Mouse (Mus musculus): ENCODE data around the gene Ak2. TPM values are rescaled to one million over a fixed set of nuclear protein-coding genes. Genes with fewer than 3 reads are reported as not detected.

The Ak2 gene
- total and polyA plus RNA-seq, 3 experiments = 269 to 363 (median 280) TPM

DNA sequence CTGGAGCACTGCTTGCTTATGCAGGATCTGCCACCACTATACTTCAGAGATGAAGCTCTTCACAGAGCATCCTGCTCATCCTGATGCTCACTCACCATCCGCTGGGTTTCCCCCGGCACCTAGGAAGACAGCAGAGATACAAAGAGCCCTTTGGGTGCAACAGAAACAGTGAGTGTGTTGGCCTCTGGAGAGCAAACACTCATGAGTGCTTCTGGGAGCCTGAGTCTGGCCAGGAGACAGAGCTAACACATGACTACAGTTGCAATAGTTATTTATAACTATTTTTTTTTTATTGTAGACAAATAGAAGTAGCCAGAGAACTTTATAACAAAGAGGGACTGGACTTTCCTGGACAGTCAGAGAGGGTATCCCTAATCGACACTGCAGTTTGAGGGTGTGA, 29.7 kb downstream of the Ak2 start:
- dilution Hi-C loops (cut with MboI; ENCODE audit: extremely low pct_ligation_motif_present, extremely low pct_unique_long_range_greater_than_20kb, low sequenced_read_pairs) (no loop called here), in situ Hi-C loops (cut with MboI; ENCODE audit: low pct_ligation_motif_present, low pct_unique_long_range_greater_than_20kb, low sequenced_read_pairs) (no loop called here)
- no peak overlapping the region for H3K4me3 ChIP-seq (replicated peaks in 1 of 3; ENCODE audit: low read depth in 2 of 3, low read length in 2 of 3, poor library complexity in 1 of 3)

DNA sequence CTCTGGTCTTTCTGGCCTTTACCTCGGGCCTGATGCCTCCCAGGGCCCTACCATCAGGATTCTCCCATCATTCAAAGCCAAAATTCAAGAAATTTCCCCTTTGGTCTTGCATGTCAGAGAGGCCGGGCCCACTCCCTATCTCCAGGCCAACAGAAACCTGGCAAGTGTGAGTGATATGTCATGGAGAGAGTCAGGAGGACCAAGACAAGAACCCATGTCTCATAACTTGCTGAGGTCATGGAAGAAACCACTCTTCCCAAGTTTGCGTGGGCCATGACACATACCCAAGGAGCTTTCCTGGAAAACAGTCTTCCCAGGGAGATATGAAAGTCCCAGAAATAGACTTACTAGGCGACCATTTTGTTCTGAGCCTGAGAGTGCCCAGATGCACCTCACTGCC, 30.1 kb downstream of the Ak2 start:
- H3K9ac ChIP-seq (ENCODE audit: insufficient read depth, low read depth) = no peak overlapping the region
- no peak for TF ChIP-seq CHD2 (IDR thresholded peaks at IDR 0.05; ENCODE audit: low read length)
- H3K4me3 ChIP-seq (replicated peaks in 1 of 3; ENCODE audit: low read depth in 2 of 3, low read length in 2 of 3, poor library complexity in 1 of 3) = no peak overlapping the region
- dilution Hi-C loops (cut with MboI; ENCODE audit: extremely low pct_ligation_motif_present, extremely low pct_unique_long_range_greater_than_20kb, low sequenced_read_pairs) (no loop called here), in situ Hi-C loops (cut with MboI; ENCODE audit: low pct_ligation_motif_present, low pct_unique_long_range_greater_than_20kb, low sequenced_read_pairs) (no loop called here)
- H3K27ac ChIP-seq (ENCODE audit: insufficient read depth, low read depth) = no peak overlapping the region
- H3K4me1 ChIP-seq (ENCODE audit: control insufficient read depth in 1 of 2, insufficient read depth in 2 of 2) = peaks cover 15 to 45% of the 10 kb centered on the region in 2 experiments
- H3K36me3 ChIP-seq (replicated peaks in 1 of 2; ENCODE audit: control insufficient read depth in 1 of 2, insufficient read depth in 1 of 2, low read length in 1 of 2) = no peaks in the 10 kb centered on the region
- no peak overlapping the region for H3K4me2 ChIP-seq (ENCODE audit: insufficient read depth, low read depth, poor library complexity, severe bottlenecking)
- H3K9me3 ChIP-seq (replicated peaks; ENCODE audit: low read length) = peaks cover 5% of the 10 kb centered on the region
- H3K27me3 ChIP-seq (replicated peaks) = no peaks in the 10 kb centered on the region
- no peaks in the 10 kb centered on the region for H3K79me2 ChIP-seq (replicated peaks; ENCODE audit: control insufficient read depth, extremely low read depth, insufficient read depth, poor library complexity, severe bottlenecking)
- no peak for DNase-seq (ENCODE audit: extremely low read depth)

More for the DNA sequence above, 29.7 kb downstream of the Ak2 start:
- Histone ChIP-seq H3K4me2 (ENCODE audit: insufficient read depth, low read depth, poor library complexity, severe bottlenecking) (no peak overlapping the region), H3K79me2 (replicated peaks; ENCODE audit: control insufficient read depth, extremely low read depth, insufficient read depth, poor library complexity, severe bottlenecking) (no peaks in the 10 kb centered on the region), H3K9me3 (replicated peaks; ENCODE audit: low read length) (peaks cover 5% of the 10 kb centered on the region), H3K27me3 (replicated peaks) (no peaks in the 10 kb centered on the region), H3K27ac (ENCODE audit: insufficient read depth, low read depth) (no peak overlapping the region), H3K4me1 (ENCODE audit: control insufficient read depth in 1 of 2, insufficient read depth in 2 of 2) (peaks cover 15 to 50% of the 10 kb centered on the region in 2 experiments), H3K36me3 (replicated peaks in 1 of 2; ENCODE audit: control insufficient read depth in 1 of 2, insufficient read depth in 1 of 2, low read length in 1 of 2) (no peaks in the 10 kb centered on the region), H3K9ac (ENCODE audit: insufficient read depth, low read depth) (no peak overlapping the region)
- no peak for DNase-seq (ENCODE audit: extremely low read depth)
- TF ChIP-seq KAT2A (IDR thresholded peaks at IDR 0.05; ENCODE audit: insufficient replicate concordance, low read length) = no peak
- no peak for TF ChIP-seq E2F4 (IDR thresholded peaks at IDR 0.05; ENCODE audit: insufficient replicate concordance, low read depth, low read length)
- no peak for TF ChIP-seq CHD2 (IDR thresholded peaks at IDR 0.05; ENCODE audit: low read length)
- no peak for TF ChIP-seq ZKSCAN1 (IDR thresholded peaks at IDR 0.05; ENCODE audit: borderline replicate concordance, low read depth, low read length)
- no peak for TF ChIP-seq USF2 (conservative IDR thresholded peaks at IDR 0.05; ENCODE audit: low read depth, low read length)
- no peak for TF ChIP-seq GABPA (IDR thresholded peaks at IDR 0.05; ENCODE audit: insufficient replicate concordance, low read depth, low read length)
- TF ChIP-seq MAFK (IDR thresholded peaks at IDR 0.05; ENCODE audit: insufficient replicate concordance, low read length) = no peak
- TF ChIP-seq EP300 (IDR thresholded peaks at IDR 0.05; ENCODE audit: low read length) = no peak
- TF ChIP-seq HCFC1 (IDR thresholded peaks at IDR 0.05; ENCODE audit: low read depth, low read length) = no peak

DNA sequence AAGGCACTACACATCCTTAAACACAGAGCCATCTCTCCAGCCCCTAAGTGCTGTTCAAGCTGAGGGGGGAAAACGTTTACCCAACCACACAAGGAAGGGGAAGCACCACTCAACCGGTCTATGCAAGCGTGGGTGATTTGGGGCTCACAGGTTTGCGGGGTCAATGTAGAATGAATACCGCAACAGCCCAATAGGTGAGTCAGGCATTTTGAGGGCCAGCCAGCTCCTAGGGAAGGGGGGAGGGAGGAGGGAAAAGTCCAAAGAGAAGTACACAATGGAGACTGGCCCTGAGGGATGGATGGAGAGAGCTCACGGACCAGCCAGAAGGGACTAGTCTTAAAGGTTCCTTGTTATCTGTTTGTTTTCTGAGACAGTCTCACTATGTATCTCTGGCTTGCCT, 32.1 kb downstream of the Ak2 start:
- Histone ChIP-seq H3K4me3 (replicated peaks in 1 of 3; ENCODE audit: low read depth in 2 of 3, low read length in 2 of 3, poor library complexity in 1 of 3) (no peak overlapping the region), H3K4me1 (ENCODE audit: control insufficient read depth in 1 of 2, insufficient read depth in 2 of 2) (peaks cover 9 to 39% of the 10 kb centered on the region in 2 experiments; a peak in 3 of 4 replicates), H3K27me3 (replicated peaks) (no peaks in the 10 kb centered on the region), H3K27ac (ENCODE audit: insufficient read depth, low read depth) (no peak overlapping the region), H3K4me2 (ENCODE audit: insufficient read depth, low read depth, poor library complexity, severe bottlenecking) (no peak overlapping the region), H3K9me3 (replicated peaks; ENCODE audit: low read length) (peaks cover 5% of the 10 kb centered on the region), H3K36me3 (replicated peaks in 1 of 2; ENCODE audit: control insufficient read depth in 1 of 2, insufficient read depth in 1 of 2, low read length in 1 of 2) (no peaks in the 10 kb centered on the region), H3K79me2 (replicated peaks; ENCODE audit: control insufficient read depth, extremely low read depth, insufficient read depth, poor library complexity, severe bottlenecking) (no peaks in the 10 kb centered on the region), H3K9ac (ENCODE audit: insufficient read depth, low read depth) (no peak overlapping the region)
- in situ Hi-C loops (cut with MboI; ENCODE audit: low pct_ligation_motif_present, low pct_unique_long_range_greater_than_20kb, low sequenced_read_pairs) (no loop called here), dilution Hi-C loops (cut with MboI; ENCODE audit: extremely low pct_ligation_motif_present, extremely low pct_unique_long_range_greater_than_20kb, low sequenced_read_pairs) (no loop called here)
- no peak for DNase-seq (ENCODE audit: extremely low read depth)
- no peak for TF ChIP-seq ZC3H11A (IDR thresholded peaks at IDR 0.05; ENCODE audit: low read depth, low read length)
- no peak for TF ChIP-seq BHLHE40 (IDR thresholded peaks at IDR 0.05; ENCODE audit: low read depth, low read length)
- no peak for TF ChIP-seq IRF4 (IDR thresholded peaks at IDR 0.05; ENCODE audit: low read depth, low read length)
- TF ChIP-seq ZNF384 (IDR thresholded peaks at IDR 0.05; ENCODE audit: low read depth, low read length) = no peak
- TF ChIP-seq KAT2A (IDR thresholded peaks at IDR 0.05; ENCODE audit: insufficient replicate concordance, low read length) = no peak
- TF ChIP-seq ETS1 (conservative IDR thresholded peaks at IDR 0.05; ENCODE audit: low read depth, low read length) = no peak
- no peak for TF ChIP-seq MEF2A (IDR thresholded peaks at IDR 0.05; ENCODE audit: borderline replicate concordance, low read depth, low read length)
- no peak for TF ChIP-seq PAX5 (IDR thresholded peaks at IDR 0.05; ENCODE audit: low read length)
- TF ChIP-seq GABPA (IDR thresholded peaks at IDR 0.05; ENCODE audit: insufficient replicate concordance, low read depth, low read length) = no peak
- no peak for TF ChIP-seq MAX (IDR thresholded peaks at IDR 0.05; ENCODE audit: low read length)
- no peak for TF ChIP-seq UBTF (IDR thresholded peaks at IDR 0.05; ENCODE audit: low read depth, low read length)
- TF ChIP-seq ELF1 (IDR thresholded peaks at IDR 0.05; ENCODE audit: low read depth, low read length) = no peak
- TF ChIP-seq EP300 (IDR thresholded peaks at IDR 0.05; ENCODE audit: low read length) = no peak
- no peak for TF ChIP-seq HCFC1 (IDR thresholded peaks at IDR 0.05; ENCODE audit: low read depth, low read length)
- no peak for TF ChIP-seq USF2 (conservative IDR thresholded peaks at IDR 0.05; ENCODE audit: low read depth, low read length)
- no peak for TF ChIP-seq MXI1 (IDR thresholded peaks at IDR 0.05; ENCODE audit: low read depth, low read length)
- no peak for TF ChIP-seq MAFK (IDR thresholded peaks at IDR 0.05; ENCODE audit: insufficient replicate concordance, low read length)

Measured in CH12.LX (cell line).